Mouse (Mus musculus) lung, postnatal 14 days (tissue): ENCODE data around the gene Cc2d1b.

Source experiments
- DNase-seq: peaks from one replicate; pipeline ENCODE4 v3.0.0; 2021

Gene Cc2d1b

GRCm38 (mm10) chr4:108619587-108620341 lies at the start of gene Cc2d1b:
Cc2d1b (plus strand) TSS chr4:108619940.
- peak; percentile 90 for DNase-seq

- DNase-seq = no peak
Measured at GRCm38 (mm10) chr4:108572644-108573043, 47.1 kb upstream of the Cc2d1b start.

GRCm38 (mm10) chr4:108578840-108579742 lies 40.6 kb upstream of the Cc2d1b start, which contains the start of the genes Prpf38a and Orc1:
Prpf38a (minus strand) TSS chr4:108579336.
Orc1 (plus strand) TSS chr4:108579423.
- DNase-seq = peak; percentile 99

GRCm38 (mm10) chr4:108579743-108580411 lies 39.9 kb upstream of the Cc2d1b start:
- no peak for DNase-seq

- no peak for DNase-seq
Measured at GRCm38 (mm10) chr4:108593376-108593775, 26.4 kb upstream of the Cc2d1b start.

GRCm38 (mm10) chr4:108595785-108596184 lies 24.0 kb upstream of the Cc2d1b start:
- DNase-seq = no peak

GRCm38 (mm10) chr4:108598306-108598705 lies 21.4 kb upstream of the Cc2d1b start:
- DNase-seq = no peak

- DNase-seq = no peak
Measured at GRCm38 (mm10) chr4:108601870-108602269, 17.9 kb upstream of the Cc2d1b start.

GRCm38 (mm10) chr4:108608651-108609050 lies 11.1 kb upstream of the Cc2d1b start:
- no peak for DNase-seq

- no peak for DNase-seq
Measured at GRCm38 (mm10) chr4:108610935-108611334, 8.8 kb upstream of the Cc2d1b start.

GRCm38 (mm10) chr4:108618586-108618985 lies 1.2 kb upstream of the Cc2d1b start:
- DNase-seq = no peak

GRCm38 (mm10) chr4:108619165-108619564 lies 575 bp upstream of the Cc2d1b start:
- peak; percentile 8 for DNase-seq

- no peak for DNase-seq
Measured at GRCm38 (mm10) chr4:108620536-108620935, 796 bp downstream of the Cc2d1b start.

GRCm38 (mm10) chr4:108621504-108621903 lies 1.8 kb downstream of the Cc2d1b start:
- no peak for DNase-seq

GRCm38 (mm10) chr4:108627066-108627465 lies 7.3 kb downstream of the Cc2d1b start:
- DNase-seq = no peak

- DNase-seq = no peak
Measured at GRCm38 (mm10) chr4:108629363-108629880, 9.7 kb downstream of the Cc2d1b start.

GRCm38 (mm10) chr4:108630096-108630495 lies 10.4 kb downstream of the Cc2d1b start:
- no peak for DNase-seq

- DNase-seq = no peak
Measured at GRCm38 (mm10) chr4:108631616-108632015, 11.9 kb downstream of the Cc2d1b start.

- no peak for DNase-seq
Measured at GRCm38 (mm10) chr4:108633703-108634102, 14.0 kb downstream of the Cc2d1b start.

GRCm38 (mm10) chr4:108634696-108635095 lies 15.0 kb downstream of the Cc2d1b start:
- no peak for DNase-seq

GRCm38 (mm10) chr4:108635101-108635500 lies 15.4 kb downstream of the Cc2d1b start:
- no peak for DNase-seq

- DNase-seq = no peak
Measured at GRCm38 (mm10) chr4:108637721-108638120, 18.0 kb downstream of the Cc2d1b start.

GRCm38 (mm10) chr4:108638752-108639151 lies 19.0 kb downstream of the Cc2d1b start:
- DNase-seq = no peak
